Mouse (Mus musculus): ENCODE data around the gene Rsu1.

DNA sequence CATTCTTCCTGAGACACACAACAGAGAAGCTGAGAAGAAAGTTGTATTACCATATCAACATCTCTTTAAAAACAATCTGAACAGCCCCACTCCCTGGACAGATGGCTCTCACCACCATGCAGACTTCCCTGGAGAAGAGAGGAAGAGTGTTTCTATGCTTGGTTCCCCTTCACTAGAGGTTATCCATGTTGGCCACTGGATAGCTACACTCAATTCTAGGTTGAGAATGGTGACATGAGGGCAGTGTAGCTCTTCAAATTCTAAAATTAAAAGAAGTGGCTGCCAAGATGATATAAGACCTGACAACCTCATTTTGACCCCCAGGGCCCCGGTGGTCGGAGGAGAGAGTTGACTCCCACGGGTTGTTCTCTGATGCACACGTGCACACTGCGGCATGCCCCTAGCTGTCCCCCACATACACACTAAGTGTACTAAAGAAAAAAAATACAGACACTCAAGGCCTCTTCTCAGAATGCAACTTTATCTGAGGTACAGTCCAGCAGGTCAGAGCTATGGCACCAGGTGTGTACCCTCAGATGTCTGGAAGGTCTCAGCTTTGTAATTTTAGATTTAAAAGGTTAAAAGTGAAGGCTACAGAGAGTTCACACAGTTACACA, 179.7 kb downstream of the Rsu1 start:
- TF ChIP-seq TAL1 (IDR thresholded peaks at IDR 0.05; ENCODE audit: low read length) (no peak), GATA1 (IDR thresholded peaks at IDR 0.05; ENCODE audit: low read length) (no peak)
